Mouse (Mus musculus): ENCODE measurements around the gene Hemgn. TPM values are rescaled to one million over a fixed set of nuclear protein-coding genes. Genes with fewer than 3 reads are reported as not detected.

Hemgn gene
- polyA plus RNA-seq, 1 experiment from 2014 or later = 0.21 TPM

DNA sequence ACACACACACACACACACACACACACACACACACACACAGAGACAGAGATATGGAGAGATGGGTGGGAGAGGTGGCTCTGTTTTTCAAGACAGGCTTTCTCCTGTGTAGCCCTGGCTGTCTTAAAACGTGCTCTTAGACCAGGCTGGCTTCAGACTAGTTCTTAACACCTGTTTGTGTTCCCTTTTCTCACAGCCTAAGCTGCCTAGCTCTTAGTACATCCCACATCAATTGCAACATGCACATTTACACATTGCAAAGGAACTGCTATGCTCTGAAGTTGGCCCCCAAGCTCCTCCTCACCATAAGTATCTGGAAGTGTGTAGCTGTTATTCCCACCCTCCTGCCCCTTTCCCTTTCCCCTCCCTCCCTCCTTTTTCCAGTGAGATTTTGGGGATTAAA lies 34.2 kb upstream of the Hemgn start:
- WGBS = 58% methylated on average over 1 of the region's 1 CpGs
- H3K4me2 ChIP-seq (replicated peaks; ENCODE audit: low read depth) = no peak overlapping the region
- ATAC-seq = no peak
- no peak overlapping the region for H3K4me3 ChIP-seq (ENCODE audit: low read depth, low read length)
- no peak overlapping the region for H3K27ac ChIP-seq (ENCODE audit: low read depth, low read length)
- TF ChIP-seq CTCF (IDR thresholded peaks at IDR 0.05; ENCODE audit: low read depth) = no peak
- no peak overlapping the region for H3K9ac ChIP-seq (ENCODE audit: low read depth, low read length)
- H3K36me3 ChIP-seq (ENCODE audit: control insufficient read depth, insufficient read depth) = no peaks in the 10 kb centered on the region
- H3K9me3 ChIP-seq (ENCODE audit: control insufficient read depth) = no peaks in the 10 kb centered on the region
- 0 out of 2 replicates have a peak, but pooled peaks cover 3% of the 10 kb centered on the region for H3K4me1 ChIP-seq (replicated peaks; ENCODE audit: control insufficient read depth, insufficient read depth, low read length)
- H3K27me3 ChIP-seq (replicated peaks; ENCODE audit: control insufficient read depth, insufficient read depth, low read length) = no peaks in the 10 kb centered on the region

DNA sequence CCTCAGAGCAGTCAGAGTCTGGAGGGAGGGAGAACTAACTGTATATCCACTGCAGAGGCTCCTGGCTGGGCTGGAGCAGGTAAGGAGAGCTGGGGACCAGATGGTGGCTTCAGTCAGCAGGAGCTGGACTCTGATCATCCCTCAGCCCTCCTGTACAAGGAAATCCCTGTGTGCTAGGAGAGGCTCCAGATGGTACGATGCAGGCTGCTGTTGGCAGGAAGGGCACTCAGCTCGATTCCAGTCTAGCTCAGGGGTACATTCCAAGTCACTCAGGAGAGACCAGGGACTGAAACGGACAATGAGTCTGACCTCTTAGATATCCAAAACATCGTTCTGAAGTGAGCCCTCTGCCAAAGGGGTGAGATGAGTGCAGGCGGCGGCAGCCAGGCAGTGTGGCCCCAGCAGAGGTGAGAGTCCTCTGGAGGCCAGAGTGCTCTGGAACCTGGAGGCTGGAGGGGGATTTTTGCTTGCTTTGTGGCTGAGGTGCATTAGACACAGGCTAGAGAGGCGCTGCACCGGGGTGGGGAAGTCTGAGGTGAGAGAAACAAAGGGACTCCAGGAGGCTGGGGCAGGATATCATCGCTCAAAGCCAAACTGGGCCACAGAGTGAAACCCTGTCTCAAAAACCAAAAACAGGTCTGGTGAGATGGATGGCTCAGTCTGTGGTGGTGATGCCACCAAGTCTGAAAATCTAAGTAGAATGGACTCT lies 32.1 kb upstream of the Hemgn start:
- ATAC-seq = peak; percentile 72
- Histone ChIP-seq H3K36me3 (ENCODE audit: control insufficient read depth, insufficient read depth) (no peaks in the 10 kb centered on the region), H3K4me3 (ENCODE audit: low read depth, low read length) (no peak overlapping the region), H3K4me1 (replicated peaks; ENCODE audit: control insufficient read depth, insufficient read depth, low read length) (0 out of 2 replicates have a peak, but pooled peaks cover under 1% of the 10 kb centered on the region), H3K9me3 (ENCODE audit: control insufficient read depth) (no peaks in the 10 kb centered on the region), H3K4me2 (replicated peaks; ENCODE audit: low read depth) (no peak overlapping the region), H3K27me3 (replicated peaks; ENCODE audit: control insufficient read depth, insufficient read depth, low read length) (no peaks in the 10 kb centered on the region), H3K9ac (ENCODE audit: low read depth, low read length) (no peak overlapping the region), H3K27ac (ENCODE audit: low read depth, low read length) (no peak overlapping the region; the same call in 1 of the 2 replicates)
- 41% methylated on average over 9 of the region's 9 CpGs for WGBS
- no peak for TF ChIP-seq CTCF (IDR thresholded peaks at IDR 0.05; ENCODE audit: low read depth)

DNA sequence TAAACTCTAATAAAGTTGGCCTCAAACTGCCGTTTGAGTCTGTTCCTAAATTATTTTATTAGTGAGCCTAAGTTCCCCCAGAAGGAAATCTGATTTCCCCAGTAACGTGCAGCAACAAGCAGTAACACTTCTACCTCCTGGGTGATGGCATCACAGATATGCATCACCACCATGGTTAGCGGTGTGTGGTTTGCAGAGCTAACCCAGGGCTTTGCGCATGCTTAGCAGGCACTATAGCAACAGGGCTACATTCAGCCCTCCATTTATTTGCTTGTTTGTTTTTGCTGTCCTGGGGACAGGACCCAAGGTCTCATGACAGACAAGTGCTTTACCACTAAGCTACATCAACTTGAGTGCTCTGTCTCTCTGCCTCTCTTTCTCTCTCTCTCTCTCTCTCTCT lies 29.2 kb upstream of the Hemgn start:
- H3K27me3 ChIP-seq (replicated peaks; ENCODE audit: control insufficient read depth, insufficient read depth, low read length) = no peaks in the 10 kb centered on the region
- 61% methylated on average over 4 of the region's 4 CpGs for WGBS
- no peak overlapping the region for H3K4me3 ChIP-seq (ENCODE audit: low read depth, low read length)
- no peak overlapping the region for H3K9ac ChIP-seq (ENCODE audit: low read depth, low read length)
- no peak overlapping the region for H3K4me2 ChIP-seq (replicated peaks; ENCODE audit: low read depth)
- no peaks in the 10 kb centered on the region for H3K4me1 ChIP-seq (replicated peaks; ENCODE audit: control insufficient read depth, insufficient read depth, low read length)
- no peaks in the 10 kb centered on the region for H3K9me3 ChIP-seq (ENCODE audit: control insufficient read depth)
- no peak for TF ChIP-seq CTCF (IDR thresholded peaks at IDR 0.05; ENCODE audit: low read depth)
- H3K27ac ChIP-seq (ENCODE audit: low read depth, low read length) = no peak overlapping the region
- no peak for ATAC-seq
- no peaks in the 10 kb centered on the region for H3K36me3 ChIP-seq (ENCODE audit: control insufficient read depth, insufficient read depth)

DNA sequence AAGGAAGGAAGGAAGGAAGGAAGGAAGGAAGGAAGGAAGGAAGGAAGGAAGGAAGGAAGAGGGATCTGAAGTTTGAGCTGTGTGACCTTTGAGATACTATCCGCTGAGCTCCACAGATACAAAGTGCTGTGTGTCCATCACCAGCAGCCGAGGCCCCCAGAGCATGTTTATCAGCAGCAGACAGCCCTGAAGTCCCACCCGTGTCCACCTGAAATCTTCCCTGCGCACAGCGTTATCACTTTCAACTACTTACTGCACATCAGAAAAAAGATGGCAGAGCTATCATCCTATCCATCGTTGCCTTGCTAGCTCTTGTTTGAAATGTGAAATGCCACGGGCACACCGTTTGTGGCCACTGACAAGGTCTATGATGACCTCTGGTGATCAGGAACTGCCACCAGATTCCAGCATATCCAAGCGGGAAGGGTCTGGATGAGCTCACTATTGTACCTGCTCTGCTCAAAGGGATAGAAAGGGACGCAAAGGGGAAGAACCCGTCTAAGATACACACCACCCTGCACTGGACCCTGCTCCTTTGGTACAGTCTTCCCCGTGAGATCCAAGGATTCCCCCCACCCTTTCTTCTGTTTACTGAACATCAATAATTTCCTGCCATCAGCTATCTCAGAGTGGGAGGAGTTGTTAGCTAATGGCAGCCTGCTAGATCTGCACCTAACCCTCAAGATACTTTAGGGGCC lies 19.2 kb upstream of the Hemgn start:
- Histone ChIP-seq H3K4me1 (replicated peaks; ENCODE audit: control insufficient read depth, insufficient read depth, low read length) (no peaks in the 10 kb centered on the region), H3K36me3 (ENCODE audit: control insufficient read depth, insufficient read depth) (no peaks in the 10 kb centered on the region), H3K9me3 (ENCODE audit: control insufficient read depth) (no peaks in the 10 kb centered on the region), H3K27me3 (replicated peaks; ENCODE audit: control insufficient read depth, insufficient read depth, low read length) (no peaks in the 10 kb centered on the region), H3K9ac (ENCODE audit: low read depth, low read length) (no peak overlapping the region), H3K4me3 (ENCODE audit: low read depth, low read length) (no peak overlapping the region), H3K4me2 (replicated peaks; ENCODE audit: low read depth) (no peak overlapping the region), H3K27ac (ENCODE audit: low read depth, low read length) (no peak overlapping the region)
- no peak for ATAC-seq
- no peak for TF ChIP-seq CTCF (IDR thresholded peaks at IDR 0.05; ENCODE audit: low read depth)
- WGBS = 66% methylated on average over 12 of the region's 12 CpGs

DNA sequence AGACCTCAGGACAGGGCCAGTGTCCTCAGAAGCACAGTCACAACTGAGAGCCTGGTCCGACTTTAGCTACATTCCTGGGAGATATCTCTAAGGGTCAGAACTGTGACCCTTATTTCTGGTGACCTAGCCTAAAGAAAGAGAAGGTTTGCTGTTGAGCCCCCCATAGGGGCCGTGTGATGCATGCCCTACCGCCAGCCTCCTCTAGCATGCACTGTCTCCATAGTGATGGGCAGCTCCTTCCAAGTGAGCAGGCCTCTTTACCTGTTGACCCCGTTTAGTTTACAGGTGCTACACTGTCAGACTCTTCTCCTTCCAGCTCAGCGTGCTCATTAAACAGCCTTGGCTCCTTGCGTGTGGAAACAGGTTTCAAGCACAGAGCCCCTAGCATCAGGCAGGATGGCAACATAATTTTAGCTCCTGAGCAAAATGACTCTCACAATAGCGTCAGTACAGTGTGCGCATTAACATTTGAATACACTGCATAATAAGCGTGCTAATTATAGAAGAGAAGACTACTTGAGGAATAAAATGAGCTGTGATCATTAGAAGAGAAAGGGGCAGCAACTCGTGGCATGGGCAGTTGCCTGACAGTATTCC lies 15.7 kb upstream of the Hemgn start:
- Histone ChIP-seq H3K9me3 (ENCODE audit: control insufficient read depth) (no peaks in the 10 kb centered on the region), H3K27me3 (replicated peaks; ENCODE audit: control insufficient read depth, insufficient read depth, low read length) (no peaks in the 10 kb centered on the region), H3K9ac (ENCODE audit: low read depth, low read length) (no peak overlapping the region), H3K4me2 (replicated peaks; ENCODE audit: low read depth) (no peak overlapping the region), H3K4me1 (replicated peaks; ENCODE audit: control insufficient read depth, insufficient read depth, low read length) (no peaks in the 10 kb centered on the region), H3K27ac (ENCODE audit: low read depth, low read length) (no peak overlapping the region), H3K4me3 (ENCODE audit: low read depth, low read length) (no peak overlapping the region), H3K36me3 (ENCODE audit: control insufficient read depth, insufficient read depth) (no peaks in the 10 kb centered on the region)
- no peak for TF ChIP-seq CTCF (IDR thresholded peaks at IDR 0.05; ENCODE audit: low read depth)
- ATAC-seq = no peak
- 65% methylated on average over 10 of the region's 10 CpGs for whole genome bisulfite sequencing

DNA sequence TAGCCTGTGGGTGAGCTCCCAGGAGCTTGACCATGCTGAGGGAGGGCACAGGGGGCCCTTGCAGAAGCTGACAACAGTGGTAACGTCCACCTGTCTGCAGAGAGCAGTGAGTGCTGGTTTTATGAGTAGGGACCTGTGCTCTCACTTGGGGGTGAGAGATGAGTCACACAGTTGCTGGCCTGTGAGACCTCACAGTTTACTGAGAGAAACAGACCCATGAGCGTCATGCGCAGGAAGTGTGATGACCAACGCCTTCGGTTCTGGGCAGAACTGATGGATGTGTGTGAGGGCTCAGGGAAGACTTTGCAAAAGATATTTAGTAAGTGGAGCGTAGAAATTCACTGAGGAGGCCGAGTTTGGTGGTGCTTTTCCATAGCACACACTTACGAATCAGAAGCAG lies 9.3 kb upstream of the Hemgn start:
- Histone ChIP-seq H3K9me3 (ENCODE audit: control insufficient read depth) (no peaks in the 10 kb centered on the region), H3K4me1 (replicated peaks; ENCODE audit: control insufficient read depth, insufficient read depth, low read length) (no peaks in the 10 kb centered on the region), H3K36me3 (ENCODE audit: control insufficient read depth, insufficient read depth) (no peaks in the 10 kb centered on the region), H3K4me2 (replicated peaks; ENCODE audit: low read depth) (no peak overlapping the region), H3K9ac (ENCODE audit: low read depth, low read length) (no peak overlapping the region), H3K27me3 (replicated peaks; ENCODE audit: control insufficient read depth, insufficient read depth, low read length) (no peaks in the 10 kb centered on the region), H3K4me3 (ENCODE audit: low read depth, low read length) (no peak overlapping the region), H3K27ac (ENCODE audit: low read depth, low read length) (no peak overlapping the region)
- 64% methylated on average over 8 of the region's 8 CpGs for WGBS
- ATAC-seq = no peak
- no peak for TF ChIP-seq CTCF (IDR thresholded peaks at IDR 0.05; ENCODE audit: low read depth)
